Mouse (Mus musculus): ENCODE measurements around the gene Irf2bp2. TPM values are rescaled to one million over a fixed set of nuclear protein-coding genes. Genes with fewer than 3 reads are reported as not detected.

Irf2bp2 gene
- polyA plus RNA-seq, 1 experiment from 2014 or later, result 7.7 TPM

GRCm38 (mm10) chr8:126557403-126557802, 36.4 kb downstream of the Irf2bp2 start:
- 26% methylated on average over 9 of the region's 9 CpGs for WGBS
- Histone ChIP-seq H3K4me1 (peaks cover 6% of the 10 kb centered on the region), H3K4me2 (replicated peaks) (no peak overlapping the region), H3K36me3 (no peaks in the 10 kb centered on the region), H3K9me3 (0 out of 2 replicates have a peak, but pooled peaks cover 6% of the 10 kb centered on the region), H3K27me3 (no peaks in the 10 kb centered on the region), H3K4me3 (no peak overlapping the region), H3K9ac (replicated peaks) (no peak overlapping the region), H3K27ac (replicated peaks) (no peak overlapping the region)
- no peak for ATAC-seq (ENCODE audit: low FRiP score, low read depth)

- peaks cover 6% of the 10 kb centered on the region for H3K4me1 ChIP-seq
- H3K27me3 ChIP-seq, result no peaks in the 10 kb centered on the region
- WGBS, result 95% methylated on average over 5 of the region's 5 CpGs
- no peak for ATAC-seq (ENCODE audit: low FRiP score, low read depth)
- no peak overlapping the region for H3K27ac ChIP-seq (replicated peaks)
- H3K9ac ChIP-seq (replicated peaks), result no peak overlapping the region
- no peaks in the 10 kb centered on the region for H3K36me3 ChIP-seq
- no peak overlapping the region for H3K4me3 ChIP-seq
- H3K4me2 ChIP-seq (replicated peaks), result no peak overlapping the region
- 0 out of 2 replicates have a peak, but pooled peaks cover 5% of the 10 kb centered on the region for H3K9me3 ChIP-seq
Observed at GRCm38 (mm10) chr8:126556691-126557090, 37.1 kb downstream of the Irf2bp2 start.

GRCm38 (mm10) chr8:126554741-126555140, 39.0 kb downstream of the Irf2bp2 start:
- Histone ChIP-seq H3K9me3 (no peaks in the 10 kb centered on the region), H3K27ac (replicated peaks) (no peak overlapping the region), H3K4me1 (peaks cover 11% of the 10 kb centered on the region), H3K9ac (replicated peaks) (no peak overlapping the region), H3K4me3 (no peak overlapping the region), H3K27me3 (no peaks in the 10 kb centered on the region), H3K36me3 (no peaks in the 10 kb centered on the region), H3K4me2 (replicated peaks) (no peak overlapping the region)
- ATAC-seq (ENCODE audit: low FRiP score, low read depth), result no peak
- WGBS, result 88% methylated on average over 4 of the region's 4 CpGs

- Histone ChIP-seq H3K27me3 (no peaks in the 10 kb centered on the region), H3K4me3 (no peak overlapping the region), H3K27ac (replicated peaks) (no peak overlapping the region), H3K9ac (replicated peaks) (no peak overlapping the region), H3K4me1 (0 out of 2 replicates have a peak, but pooled peaks cover 5% of the 10 kb centered on the region), H3K36me3 (no peaks in the 10 kb centered on the region), H3K9me3 (no peaks in the 10 kb centered on the region), H3K4me2 (replicated peaks) (no peak overlapping the region)
- 81% methylated on average over 4 of the region's 4 CpGs for WGBS
- no peak for ATAC-seq (ENCODE audit: low FRiP score, low read depth)
Observed at GRCm38 (mm10) chr8:126551871-126552270, 41.9 kb downstream of the Irf2bp2 start.

- H3K4me3 ChIP-seq, result no peak overlapping the region
- H3K4me2 ChIP-seq (replicated peaks), result no peak overlapping the region
- WGBS, result 79% methylated on average over 5 of the region's 5 CpGs
- H3K36me3 ChIP-seq, result no peaks in the 10 kb centered on the region
- H3K27me3 ChIP-seq, result no peaks in the 10 kb centered on the region
- H3K4me1 ChIP-seq, result 0 out of 2 replicates have a peak, but pooled peaks cover 5% of the 10 kb centered on the region
- no peaks in the 10 kb centered on the region for H3K9me3 ChIP-seq
- H3K27ac ChIP-seq (replicated peaks), result no peak overlapping the region
- no peak overlapping the region for H3K9ac ChIP-seq (replicated peaks)
- ATAC-seq (ENCODE audit: low FRiP score, low read depth), result no peak
Observed at GRCm38 (mm10) chr8:126550944-126551357, 42.8 kb downstream of the Irf2bp2 start.

- Histone ChIP-seq H3K27ac (replicated peaks) (no peak overlapping the region), H3K4me2 (replicated peaks) (no peak overlapping the region), H3K9ac (replicated peaks) (no peak overlapping the region), H3K4me3 (no peak overlapping the region), H3K36me3 (no peaks in the 10 kb centered on the region), H3K4me1 (0 out of 2 replicates have a peak, but pooled peaks cover 5% of the 10 kb centered on the region), H3K27me3 (no peaks in the 10 kb centered on the region), H3K9me3 (no peaks in the 10 kb centered on the region)
- 79% methylated on average over 3 of the region's 3 CpGs for WGBS
- ATAC-seq (ENCODE audit: low FRiP score, low read depth), result no peak
Observed at GRCm38 (mm10) chr8:126547841-126548240, 45.9 kb downstream of the Irf2bp2 start.

- no peak overlapping the region for H3K27ac ChIP-seq (replicated peaks)
- H3K4me1 ChIP-seq, result 0 out of 2 replicates have a peak, but pooled peaks cover 5% of the 10 kb centered on the region
- no peaks in the 10 kb centered on the region for H3K9me3 ChIP-seq
- no peak for ATAC-seq (ENCODE audit: low FRiP score, low read depth)
- no peak overlapping the region for H3K4me2 ChIP-seq (replicated peaks)
- 93% methylated on average over 4 of the region's 4 CpGs for WGBS
- H3K4me3 ChIP-seq, result no peak overlapping the region
- no peak overlapping the region for H3K9ac ChIP-seq (replicated peaks)
- no peaks in the 10 kb centered on the region for H3K27me3 ChIP-seq
- H3K36me3 ChIP-seq, result no peaks in the 10 kb centered on the region
Observed at GRCm38 (mm10) chr8:126547361-126547760, 46.4 kb downstream of the Irf2bp2 start.

GRCm38 (mm10) chr8:126546480-126546879, 47.3 kb downstream of the Irf2bp2 start:
- Histone ChIP-seq H3K4me3 (no peak overlapping the region), H3K9ac (replicated peaks) (no peak overlapping the region), H3K4me1 (0 out of 2 replicates have a peak, but pooled peaks cover 5% of the 10 kb centered on the region), H3K36me3 (no peaks in the 10 kb centered on the region), H3K4me2 (replicated peaks) (no peak overlapping the region), H3K27ac (replicated peaks) (0 out of 2 replicates have a peak overlapping the region, but pooled peaks have one; percentile 5), H3K27me3 (no peaks in the 10 kb centered on the region), H3K9me3 (no peaks in the 10 kb centered on the region)
- WGBS, result 69% methylated on average over 1 of the region's 1 CpGs
- no peak for ATAC-seq (ENCODE audit: low FRiP score, low read depth)

- peaks cover 15% of the 10 kb centered on the region for H3K4me1 ChIP-seq
- no peak overlapping the region for H3K27ac ChIP-seq (replicated peaks)
- no peaks in the 10 kb centered on the region for H3K36me3 ChIP-seq
- no peak overlapping the region for H3K4me2 ChIP-seq (replicated peaks)
- no peak for ATAC-seq (ENCODE audit: low FRiP score, low read depth)
- no peak overlapping the region for H3K4me3 ChIP-seq
- no peaks in the 10 kb centered on the region for H3K27me3 ChIP-seq
- no peak overlapping the region for H3K9ac ChIP-seq (replicated peaks)
- WGBS, result 85% methylated on average over 8 of the region's 8 CpGs
- no peaks in the 10 kb centered on the region for H3K9me3 ChIP-seq
Observed at GRCm38 (mm10) chr8:126543407-126543806, 50.4 kb downstream of the Irf2bp2 start.

- Histone ChIP-seq H3K4me3 (no peak overlapping the region), H3K27me3 (no peaks in the 10 kb centered on the region), H3K9ac (replicated peaks) (no peak overlapping the region), H3K27ac (replicated peaks) (no peak overlapping the region), H3K36me3 (no peaks in the 10 kb centered on the region), H3K4me1 (peaks cover 21% of the 10 kb centered on the region), H3K4me2 (replicated peaks) (no peak overlapping the region), H3K9me3 (no peaks in the 10 kb centered on the region)
- 76% methylated on average over 5 of the region's 5 CpGs for WGBS
- no peak for ATAC-seq (ENCODE audit: low FRiP score, low read depth)
Observed at GRCm38 (mm10) chr8:126542757-126543156, 51.0 kb downstream of the Irf2bp2 start.

GRCm38 (mm10) chr8:126542090-126542689, 51.6 kb downstream of the Irf2bp2 start:
- ATAC-seq (ENCODE audit: low FRiP score, low read depth), result no peak
- H3K9ac ChIP-seq (replicated peaks), result no peak overlapping the region
- no peak overlapping the region for H3K4me3 ChIP-seq
- no peaks in the 10 kb centered on the region for H3K27me3 ChIP-seq
- H3K4me1 ChIP-seq, result peaks cover 27% of the 10 kb centered on the region
- no peaks in the 10 kb centered on the region for H3K9me3 ChIP-seq
- no peak overlapping the region for H3K4me2 ChIP-seq (replicated peaks)
- 76% methylated on average over 10 of the region's 10 CpGs for whole genome bisulfite sequencing
- H3K36me3 ChIP-seq, result no peaks in the 10 kb centered on the region
- H3K27ac ChIP-seq (replicated peaks), result no peak overlapping the region

- peak overlapping the region; percentile 96; the same call in 1 of the 2 replicates for H3K27ac ChIP-seq (replicated peaks)
- peaks cover 46% of the 10 kb centered on the region for H3K4me1 ChIP-seq
- no peak overlapping the region for H3K9ac ChIP-seq (replicated peaks)
- H3K4me2 ChIP-seq (replicated peaks), result no peak overlapping the region
- H3K36me3 ChIP-seq, result no peaks in the 10 kb centered on the region
- ATAC-seq (ENCODE audit: low FRiP score, low read depth), result no peak
- no peaks in the 10 kb centered on the region for H3K9me3 ChIP-seq
- no peak overlapping the region for H3K4me3 ChIP-seq
- H3K27me3 ChIP-seq, result no peaks in the 10 kb centered on the region
- WGBS, result 87% methylated on average over 5 of the region's 5 CpGs
Observed at GRCm38 (mm10) chr8:126540298-126540697, 53.5 kb downstream of the Irf2bp2 start.
